Comparison of ENCODE assay signal across 10 mouse cellular contexts in the genomic region with DNA sequence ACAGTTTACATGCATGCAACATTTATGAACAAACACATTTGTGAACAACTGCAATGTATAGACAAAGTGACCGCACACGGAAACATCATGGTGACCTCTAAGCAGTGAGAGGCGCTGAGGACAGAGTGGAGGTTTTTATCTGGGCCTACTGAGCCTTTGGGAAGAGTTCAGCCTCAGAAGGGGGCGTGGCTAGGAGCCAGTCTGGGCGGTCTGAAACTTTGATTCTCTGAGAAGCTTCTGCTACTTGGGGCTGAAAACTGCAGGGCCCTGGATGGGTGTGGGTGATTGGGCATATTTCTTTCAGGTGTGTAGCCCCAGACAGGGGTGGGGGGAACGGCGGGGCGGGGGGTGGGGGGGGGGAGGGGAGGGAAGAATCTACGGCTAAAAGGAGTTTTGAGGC. TPM values are rescaled to one million over a fixed set of nuclear protein-coding genes. Genes with fewer than 3 reads are reported as not detected.
DNase-seq lines count a peak whose midpoint lies in the region; ATAC-seq and TF ChIP-seq lines count a peak whose summit lies in the region.
"Had no signal": no experiment of that assay in that cellular context is flagged by ENCODE, and none has a peak within 500 bp of the region (broad histone marks: within the 10 kb centered on the region; RNA-seq: fewer than 3 reads in every experiment).

No protein-coding gene starts in this region.

- peak; percentile 67 for DNase-seq in kidney, adult 2 months
- DNase-seq in kidney, adult 11 months: no peak
- DNase-seq in embryonic facial prominence, embryonic 11.5 days (ENCODE audit: low spot score): peak; percentile 81
- peak; percentile 81 for DNase-seq in kidney, postnatal 0 days (ENCODE audit: low spot score)
- DNase-seq in retina, postnatal 1 day: peak; percentile 70
- DNase-seq in urinary bladder, postnatal 4 days (ENCODE audit: low spot score in 2 of 2): no peak
- no peak for DNase-seq in urinary bladder, adult 2 months (ENCODE audit: low spot score)
- no peak for DNase-seq in left cerebral cortex, postnatal 4 days

- H3K4me2 ChIP-seq in embryonic facial prominence, embryonic 11.5 days (ENCODE audit: low read depth, low read length): no peak overlapping the region
- no peak overlapping the region for H3K4me2 ChIP-seq in kidney, postnatal 0 days (ENCODE audit: low read length)

- ATAC-seq in embryonic facial prominence, embryonic 11.5 days (replicated peaks; ENCODE audit: insufficient number of reproducible peaks, low FRiP score, low TSS enrichment, low read depth): peak; percentile 76
- ATAC-seq in kidney, postnatal 0 days (replicated peaks; ENCODE audit: low FRiP score, low read depth): peak; percentile 66

- no peak overlapping the region for H3K9ac ChIP-seq in embryonic facial prominence, embryonic 11.5 days (replicated peaks; ENCODE audit: low read length)
- H3K9ac ChIP-seq in kidney, postnatal 0 days (ENCODE audit: low read depth, low read length): no peak overlapping the region
- H3K9ac ChIP-seq: liver, embryonic 14.5 days had no signal

- no peaks in the 10 kb centered on the region for H3K9me3 ChIP-seq in embryonic facial prominence, embryonic 11.5 days (replicated peaks; ENCODE audit: control insufficient read depth, low read length)
- H3K9me3 ChIP-seq in kidney, postnatal 0 days (replicated peaks; ENCODE audit: low read length): no peaks in the 10 kb centered on the region

- TF ChIP-seq CTCF in kidney, adult 2 months (conservative IDR thresholded peaks at IDR 0.05; ENCODE audit: insufficient read depth, insufficient read length, low read depth, low read length): no peak
- TF ChIP-seq CTCF in kidney, postnatal 0 days (IDR thresholded peaks at IDR 0.05; ENCODE audit: low read depth): no peak

- no peak for TF ChIP-seq POLR2A in kidney, adult 2 months (IDR thresholded peaks at IDR 0.05; ENCODE audit: low read depth, low read length)

- H3K4me1 ChIP-seq in kidney, adult 2 months (ENCODE audit: control insufficient read depth, insufficient read depth, low read length): peaks cover 21% of the 10 kb centered on the region
- H3K4me1 ChIP-seq in embryonic facial prominence, embryonic 11.5 days (ENCODE audit: control insufficient read depth, insufficient read depth, low read length): peaks cover 5% of the 10 kb centered on the region; the same call in 1 of the 2 replicates
- H3K4me1 ChIP-seq in kidney, postnatal 0 days (replicated peaks; ENCODE audit: insufficient read depth, low read length): peaks cover 30% of the 10 kb centered on the region

- H3K27ac ChIP-seq in kidney, adult 2 months (ENCODE audit: insufficient read depth, low read depth, low read length): no peak overlapping the region
- H3K27ac ChIP-seq in embryonic facial prominence, embryonic 11.5 days (replicated peaks; ENCODE audit: low read depth, low read length): peak overlapping the region; percentile 60; the same call in 1 of the 2 replicates
- H3K27ac ChIP-seq in kidney, postnatal 0 days: peak overlapping the region; percentile 47; the same call in 1 of the 2 replicates
- H3K27ac ChIP-seq: liver, embryonic 14.5 days had no signal

- no peaks in the 10 kb centered on the region for H3K36me3 ChIP-seq in kidney, adult 2 months (ENCODE audit: control insufficient read depth, insufficient read depth, low read length)
- H3K36me3 ChIP-seq in embryonic facial prominence, embryonic 11.5 days (replicated peaks; ENCODE audit: control insufficient read depth, insufficient read depth, low read depth, low read length): no peaks in the 10 kb centered on the region
- H3K36me3 ChIP-seq in kidney, postnatal 0 days (ENCODE audit: insufficient read depth, low read length): 0 out of 2 replicates have a peak, but pooled peaks cover 2% of the 10 kb centered on the region

- WGBS in kidney, adult 2 months: 30% methylated on average over 8 of the region's 9 CpGs
- 8% methylated on average over 7 of the region's 9 CpGs for WGBS in embryonic facial prominence, embryonic 11.5 days
- 12% methylated on average over 6 of the region's 9 CpGs for WGBS in kidney, postnatal 0 days

- H3K27me3 ChIP-seq in kidney, adult 2 months (replicated peaks; ENCODE audit: control insufficient read depth, insufficient read depth, low read length): no peaks in the 10 kb centered on the region
- no peaks in the 10 kb centered on the region for H3K27me3 ChIP-seq in embryonic facial prominence, embryonic 11.5 days (ENCODE audit: control insufficient read depth, insufficient read depth, low read length)
- no peaks in the 10 kb centered on the region for H3K27me3 ChIP-seq in kidney, postnatal 0 days (ENCODE audit: insufficient read depth, low read length)

- no peak overlapping the region for H3K4me3 ChIP-seq in kidney, adult 2 months (ENCODE audit: insufficient read depth, low read depth, low read length)
- no peak overlapping the region for H3K4me3 ChIP-seq in embryonic facial prominence, embryonic 11.5 days (ENCODE audit: low read depth, low read length)
- no peak overlapping the region for H3K4me3 ChIP-seq in kidney, postnatal 0 days (replicated peaks; ENCODE audit: low read depth, low read length)
- H3K4me3 ChIP-seq: erythroblast, embryonic 14.5 days had no signal

- intact Hi-C loops in left cerebral cortex, postnatal 4 days (cut with DNase I): no loop called here

RNA-seq across cellular contexts. Expression of gene Hunk, which starts 14.5 kb away (rescaled TPM):
- polyA plus RNA-seq in kidney, adult 2 months (2012; rRNA removed): 2.1 and 2.3 TPM in 2 replicates
- 14.5 and 15.8 TPM in 2 replicates for polyA plus RNA-seq in embryonic facial prominence, embryonic 11.5 days (2014; fragmentation: Nextera tagmentation; extraction: Ambion mirVana)
- polyA plus RNA-seq in kidney, postnatal 0 days (2015; fragmentation: Nextera tagmentation; extraction: Ambion mirVana): 6.9 and 7.6 TPM in 2 replicates
- 3.2 and 4.0 TPM in 2 replicates for polyA plus RNA-seq in urinary bladder, adult 2 months (2012; rRNA removed)
- 10 to 100 TPM; 12.6 to 15.2 TPM for total RNA-seq in left cerebral cortex, postnatal 4 days (2021)
- polyA plus RNA-seq: erythroblast, embryonic 14.5 days had no signal

Comparison
In these comparisons a context has a peak if more than half of its experiments do, and no peak if none do; other contexts are left out.
1. DNase-seq: peak in kidney, adult 2 months (single experiment), embryonic facial prominence, embryonic 11.5 days (single experiment), kidney, postnatal 0 days (single experiment) and retina, postnatal 1 day (single experiment); none in kidney, adult 11 months (single experiment), urinary bladder, postnatal 4 days (0 of 2), urinary bladder, adult 2 months (single experiment) and left cerebral cortex, postnatal 4 days (single experiment).